In genomic region chr19:8604536-8605240, GRCm38 (mm10) we compare ENCODE assay signal across 22 mouse cellular contexts. TPM values are rescaled to one million over a fixed set of nuclear protein-coding genes. Genes with fewer than 3 reads are reported as not detected.
"Had no signal": no experiment of that assay in that cellular context is flagged by ENCODE, and none has a peak within 500 bp of the region (broad histone marks: within the 10 kb centered on the region; RNA-seq: fewer than 3 reads in every experiment).

No protein-coding gene starts in this region.

- H3K4me1 ChIP-seq: limb, embryonic 10.5 days; limb, embryonic 13.5 days; neural tube, embryonic 12.5 days; stomach, embryonic 15.5 days had no signal

- H3K4me2 ChIP-seq: hindbrain, embryonic 14.5 days; limb, embryonic 13.5 days; midbrain, embryonic 11.5 days; neural tube, embryonic 12.5 days; stomach, embryonic 15.5 days had no signal

- H3K9ac ChIP-seq: hindbrain, embryonic 14.5 days; limb, embryonic 13.5 days; liver, embryonic 14.5 days; neural tube, embryonic 12.5 days; stomach, embryonic 15.5 days had no signal

- DNase-seq: layer of hippocampus, adult 9-11 months; lung, adult 2 months; lung, postnatal 14 days; lung, postnatal 4 days; midbrain, embryonic 14.5 days; retina, postnatal 1 day; right cerebral cortex, postnatal 25 days; spleen, adult 18-20 months; thymus, postnatal 25 days had no signal

- ATAC-seq: hindbrain, postnatal 0 days; inflammation-experienced regulatory T-cells, adult 6 months had no signal

- H3K27me3 ChIP-seq: limb, embryonic 13.5 days; neural tube, embryonic 12.5 days; stomach, embryonic 15.5 days had no signal

- H3K36me3 ChIP-seq: limb, embryonic 10.5 days; limb, embryonic 13.5 days; neural tube, embryonic 12.5 days; stomach, embryonic 15.5 days had no signal

- H3K9me3 ChIP-seq: limb, embryonic 10.5 days; limb, embryonic 13.5 days; neural tube, embryonic 12.5 days; stomach, embryonic 15.5 days had no signal

- H3K4me3 ChIP-seq: layer of hippocampus, adult 2 months; limb, embryonic 10.5 days; limb, embryonic 13.5 days; neural tube, embryonic 12.5 days; stomach, embryonic 15.5 days had no signal

- H3K27ac ChIP-seq: hindbrain, embryonic 14.5 days; hindbrain, postnatal 0 days; layer of hippocampus, adult 2 months; limb, embryonic 10.5 days; limb, embryonic 13.5 days; liver, embryonic 14.5 days; neural tube, embryonic 12.5 days; stomach, embryonic 15.5 days had no signal

RNA-seq across cellular contexts. Expression of gene Slc22a6, which starts 13.2 kb away (rescaled TPM):
- polyA plus RNA-seq: inflammation-experienced regulatory T-cells, adult 6 months; large intestine, adult 2 months; limb, embryonic 10.5 days; limb, embryonic 13.5 days; lung, adult 2 months; lung, embryonic 16.5 days; stomach, embryonic 15.5 days; thymus, postnatal 0 days had no signal

RNA-seq across cellular contexts. Expression of gene Slc22a8, which starts 13.6 kb away (rescaled TPM):
- polyA plus RNA-seq: inflammation-experienced regulatory T-cells, adult 6 months; large intestine, adult 2 months; limb, embryonic 10.5 days; limb, embryonic 13.5 days; lung, adult 2 months had no signal

RNA-seq across cellular contexts. Expression of gene Chrm1, which starts 58.9 kb away (rescaled TPM):
- polyA plus RNA-seq: inflammation-experienced regulatory T-cells, adult 6 months had no signal
